Mouse (Mus musculus): ENCODE data around the gene Gpr107. TPM values are rescaled to one million over a fixed set of nuclear protein-coding genes. Genes with fewer than 3 reads are reported as not detected.

Gpr107 gene
- polyA plus RNA-seq, 1 experiment from 2014 or later: 33.7 TPM

DNA sequence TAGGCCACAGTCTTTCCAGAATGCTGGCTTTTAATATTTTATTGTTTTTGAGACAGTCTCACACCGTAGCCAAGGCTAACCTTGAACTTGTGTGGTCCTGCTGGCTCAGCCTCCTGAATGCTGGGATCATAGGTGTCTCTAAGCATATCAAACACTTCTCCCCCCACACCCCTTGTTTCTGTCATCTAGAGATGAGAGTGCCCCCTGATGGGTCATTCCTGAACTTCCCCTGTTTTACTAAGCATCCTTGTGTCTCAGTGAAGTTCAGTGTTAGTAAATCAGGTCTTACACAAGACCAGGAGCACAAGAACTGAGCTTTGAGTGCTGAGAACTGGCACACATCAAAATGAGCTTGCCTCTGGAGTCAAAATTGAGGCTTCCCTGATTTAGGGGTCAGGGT lies 31.7 kb downstream of the Gpr107 start:
- 88% methylated on average over 1 of the region's 1 CpGs for WGBS
- Histone ChIP-seq H3K27me3 (replicated peaks) (no peaks in the 10 kb centered on the region), H3K4me3 (replicated peaks) (no peak overlapping the region), H3K9ac (replicated peaks) (no peak overlapping the region), H3K9me3 (replicated peaks) (no peaks in the 10 kb centered on the region), H3K4me1 (no peaks in the 10 kb centered on the region), H3K27ac (replicated peaks) (no peak overlapping the region), H3K4me2 (no peak overlapping the region), H3K36me3 (peaks cover 83% of the 10 kb centered on the region)
- ATAC-seq (ENCODE audit: low FRiP score): no peak

DNA sequence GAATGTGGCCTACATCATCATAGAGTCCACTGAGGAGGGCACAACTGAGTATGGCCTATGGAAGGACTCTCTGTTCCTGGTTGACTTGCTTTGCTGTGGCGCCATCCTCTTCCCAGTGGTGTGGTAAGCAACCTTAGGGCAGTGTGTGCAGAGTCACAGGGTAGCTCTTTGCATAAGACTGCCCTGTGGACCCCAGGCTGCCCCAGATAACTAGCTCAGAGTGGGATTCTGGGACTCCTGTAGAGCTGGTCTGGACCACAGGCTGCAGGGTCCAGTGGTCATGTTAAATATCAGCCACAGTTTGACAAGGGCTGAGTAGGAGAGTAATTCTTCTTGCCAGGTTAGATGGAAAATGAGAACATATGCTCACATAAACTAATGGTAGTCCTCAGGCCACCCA lies 36.6 kb downstream of the Gpr107 start:
- Histone ChIP-seq H3K4me2 (no peak overlapping the region), H3K4me3 (replicated peaks) (no peak overlapping the region), H3K9ac (replicated peaks) (no peak overlapping the region), H3K9me3 (replicated peaks) (no peaks in the 10 kb centered on the region), H3K27ac (replicated peaks) (no peak overlapping the region), H3K36me3 (peaks cover 74% of the 10 kb centered on the region), H3K4me1 (no peaks in the 10 kb centered on the region), H3K27me3 (replicated peaks) (no peaks in the 10 kb centered on the region)
- 100% methylated on average over 1 of the region's 1 CpGs for WGBS
- ATAC-seq (ENCODE audit: low FRiP score): no peak

- Histone ChIP-seq H3K36me3 (peaks cover 65% of the 10 kb centered on the region), H3K4me1 (no peaks in the 10 kb centered on the region), H3K4me3 (replicated peaks) (no peak overlapping the region), H3K9ac (replicated peaks) (no peak overlapping the region), H3K4me2 (no peak overlapping the region), H3K27me3 (replicated peaks) (no peaks in the 10 kb centered on the region), H3K27ac (replicated peaks) (no peak overlapping the region), H3K9me3 (replicated peaks) (no peaks in the 10 kb centered on the region)
- WGBS: 92% methylated on average over 3 of the region's 3 CpGs
- ATAC-seq (ENCODE audit: low FRiP score): no peak
Measured at GRCm38 (mm10) chr2:31189654-31190053, 37.5 kb downstream of the Gpr107 start.

- no peak for ATAC-seq (ENCODE audit: low FRiP score)
- Histone ChIP-seq H3K27me3 (replicated peaks) (no peaks in the 10 kb centered on the region), H3K27ac (replicated peaks) (no peak overlapping the region), H3K4me1 (no peaks in the 10 kb centered on the region), H3K9ac (replicated peaks) (no peak overlapping the region), H3K4me2 (no peak overlapping the region), H3K36me3 (peaks cover 60% of the 10 kb centered on the region), H3K9me3 (replicated peaks) (no peaks in the 10 kb centered on the region), H3K4me3 (replicated peaks) (no peak overlapping the region)
- 78% methylated on average over 8 of the region's 8 CpGs for WGBS
Measured at GRCm38 (mm10) chr2:31191765-31192164, 39.6 kb downstream of the Gpr107 start.

DNA sequence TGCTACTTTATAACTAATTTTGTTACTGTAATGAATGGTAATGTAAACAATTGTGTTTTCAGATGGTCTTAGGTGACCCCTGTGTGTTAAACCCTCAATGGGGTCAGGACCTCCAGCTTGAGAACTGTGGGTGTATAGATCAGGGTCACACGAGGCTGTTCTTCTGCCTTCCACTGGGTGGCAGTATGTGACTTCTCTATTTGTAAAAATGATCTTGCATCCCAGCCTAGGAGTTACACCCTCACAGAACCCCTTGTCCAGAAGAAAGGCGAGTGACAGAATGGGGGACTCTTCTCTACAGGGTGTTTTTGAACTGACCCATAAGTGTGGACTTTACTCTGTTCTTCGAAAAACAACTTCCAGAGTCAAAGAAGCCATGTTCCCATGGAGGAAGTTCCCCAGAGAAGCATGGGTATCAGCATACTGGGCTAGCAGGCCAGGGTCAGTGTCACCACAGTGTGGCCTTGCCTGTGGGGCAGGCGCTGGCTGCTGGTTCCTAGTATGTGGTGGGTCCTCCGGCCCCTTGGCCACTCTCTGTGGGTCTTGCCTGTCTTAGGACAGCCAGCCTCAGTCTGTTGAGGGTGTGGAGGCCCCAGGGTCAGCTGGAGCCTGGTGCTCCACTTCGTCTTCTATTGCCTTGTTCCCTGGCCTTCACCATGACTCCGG lies 42.4 kb downstream of the Gpr107 start:
- Histone ChIP-seq H3K27me3 (replicated peaks) (no peaks in the 10 kb centered on the region), H3K27ac (replicated peaks) (no peak overlapping the region), H3K4me2 (no peak overlapping the region), H3K4me3 (replicated peaks) (no peak overlapping the region), H3K36me3 (peaks cover 44% of the 10 kb centered on the region), H3K4me1 (no peaks in the 10 kb centered on the region), H3K9ac (replicated peaks) (no peak overlapping the region), H3K9me3 (replicated peaks) (no peaks in the 10 kb centered on the region)
- no peak for ATAC-seq (ENCODE audit: low FRiP score)
- 73% methylated on average over 7 of the region's 7 CpGs for WGBS

DNA sequence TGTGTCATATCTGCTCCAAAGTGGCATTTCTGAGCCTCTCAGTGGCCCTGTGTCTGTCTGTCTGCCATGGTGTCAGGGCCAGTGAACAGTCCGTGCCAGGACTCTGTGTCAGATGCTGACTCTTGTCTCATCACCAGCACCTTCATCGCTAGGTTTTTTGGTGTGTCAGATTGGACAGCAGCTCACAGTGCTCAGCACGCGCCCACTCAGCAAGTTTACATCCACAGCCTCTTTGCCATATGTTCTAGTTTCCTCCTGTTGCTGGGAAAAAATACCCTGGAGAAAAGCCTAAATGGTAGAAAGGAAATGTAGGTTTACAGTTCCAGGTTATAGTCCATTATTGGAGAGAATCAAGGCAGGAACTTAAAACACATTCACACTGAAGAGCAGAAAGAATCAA lies 46.5 kb downstream of the Gpr107 start:
- H3K9me3 ChIP-seq (replicated peaks): no peaks in the 10 kb centered on the region
- no peaks in the 10 kb centered on the region for H3K27me3 ChIP-seq (replicated peaks)
- no peak overlapping the region for H3K9ac ChIP-seq (replicated peaks)
- 0 out of 2 replicates have a peak, but pooled peaks cover 4% of the 10 kb centered on the region for H3K4me1 ChIP-seq
- no peak overlapping the region for H3K4me2 ChIP-seq
- H3K27ac ChIP-seq (replicated peaks): no peak overlapping the region
- H3K36me3 ChIP-seq: peaks cover 29% of the 10 kb centered on the region
- ATAC-seq (ENCODE audit: low FRiP score): no peak
- WGBS: 92% methylated on average over 4 of the region's 4 CpGs
- H3K4me3 ChIP-seq (replicated peaks): no peak overlapping the region

DNA sequence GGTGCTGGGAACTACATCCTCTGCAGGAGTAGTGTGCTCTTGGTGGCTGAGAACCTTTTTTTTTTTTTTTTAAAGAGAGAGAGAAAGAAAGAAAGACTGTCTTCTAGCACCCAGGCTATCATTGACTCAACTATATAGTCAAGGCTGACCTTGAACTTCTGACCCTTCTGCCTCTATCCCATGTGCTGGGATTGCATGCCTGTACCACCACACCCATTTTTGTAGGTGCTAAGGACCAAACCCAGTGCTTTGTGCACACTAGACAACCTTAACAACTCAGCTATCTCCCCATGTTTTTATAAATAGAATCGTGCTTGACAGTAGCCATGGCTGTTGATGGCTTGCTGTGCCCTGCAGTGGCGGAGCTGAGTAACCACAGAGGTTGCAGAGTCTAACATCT lies 47.9 kb downstream of the Gpr107 start:
- Histone ChIP-seq H3K36me3 (peaks cover 24% of the 10 kb centered on the region), H3K4me3 (replicated peaks) (no peak overlapping the region), H3K4me2 (no peak overlapping the region), H3K27ac (replicated peaks) (no peak overlapping the region), H3K27me3 (replicated peaks) (no peaks in the 10 kb centered on the region), H3K4me1 (0 out of 2 replicates have a peak, but pooled peaks cover 4% of the 10 kb centered on the region), H3K9ac (replicated peaks) (no peak overlapping the region), H3K9me3 (replicated peaks) (no peaks in the 10 kb centered on the region)
- 93% methylated on average over 2 of the region's 2 CpGs for WGBS
- no peak for ATAC-seq (ENCODE audit: low FRiP score)

- Histone ChIP-seq H3K9ac (replicated peaks) (no peak overlapping the region), H3K9me3 (replicated peaks) (no peaks in the 10 kb centered on the region), H3K27ac (replicated peaks) (no peak overlapping the region), H3K36me3 (peaks cover 11% of the 10 kb centered on the region), H3K4me1 (peaks cover 20% of the 10 kb centered on the region), H3K4me2 (no peak overlapping the region), H3K4me3 (replicated peaks) (no peak overlapping the region), H3K27me3 (replicated peaks) (no peaks in the 10 kb centered on the region)
- no peak for ATAC-seq (ENCODE audit: low FRiP score)
- WGBS: 83% methylated on average over 7 of the region's 7 CpGs
Measured at GRCm38 (mm10) chr2:31201851-31202250, 49.7 kb downstream of the Gpr107 start.

DNA sequence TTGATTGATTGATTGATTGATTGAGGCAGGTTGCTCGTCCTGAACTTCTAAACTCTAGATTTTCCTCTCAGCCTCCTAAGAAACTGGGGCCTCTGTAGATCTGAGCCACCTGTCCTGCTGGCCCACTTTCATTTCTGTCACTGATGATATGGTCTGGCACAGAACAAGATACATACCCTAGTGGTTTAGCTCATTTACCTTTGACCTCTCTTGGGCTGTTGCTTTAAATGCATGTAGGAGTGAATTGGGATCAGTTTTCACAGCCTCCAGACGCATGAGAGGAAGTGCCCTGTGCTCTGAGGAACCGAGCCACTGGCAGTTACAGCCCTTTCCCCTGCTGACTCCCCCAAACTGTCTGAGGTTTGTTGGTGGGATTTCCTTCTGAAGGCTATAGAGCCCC lies 50.2 kb downstream of the Gpr107 start:
- H3K4me1 ChIP-seq: peaks cover 24% of the 10 kb centered on the region
- no peak overlapping the region for H3K9ac ChIP-seq (replicated peaks)
- no peaks in the 10 kb centered on the region for H3K9me3 ChIP-seq (replicated peaks)
- no peaks in the 10 kb centered on the region for H3K27me3 ChIP-seq (replicated peaks)
- H3K27ac ChIP-seq (replicated peaks): no peak overlapping the region
- WGBS: 35% methylated on average over 3 of the region's 3 CpGs
- H3K4me3 ChIP-seq (replicated peaks): no peak overlapping the region
- H3K4me2 ChIP-seq: no peak overlapping the region
- H3K36me3 ChIP-seq: peaks cover 10% of the 10 kb centered on the region
- no peak for ATAC-seq (ENCODE audit: low FRiP score)

DNA sequence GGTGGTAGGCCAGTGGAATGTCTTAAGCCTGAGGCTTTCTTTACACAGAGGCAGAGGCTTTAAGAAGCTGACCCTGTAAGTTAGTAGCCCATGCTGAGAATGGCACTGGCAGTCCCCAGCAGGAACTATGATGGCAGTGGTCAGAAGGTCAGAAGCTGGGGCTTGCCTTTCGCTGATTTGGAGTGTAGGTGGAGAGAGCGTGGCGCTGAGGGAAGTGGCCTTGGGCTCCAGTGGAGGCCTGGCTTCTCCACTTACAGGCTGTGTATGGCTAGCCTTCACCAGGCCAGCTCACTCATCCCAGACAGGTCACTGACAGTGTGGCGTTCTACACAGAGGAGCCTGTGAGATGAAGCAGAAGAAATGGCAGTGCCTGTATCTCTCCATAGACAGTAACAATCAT lies 50.8 kb downstream of the Gpr107 start:
- no peak overlapping the region for H3K4me2 ChIP-seq
- H3K36me3 ChIP-seq: peaks cover 13% of the 10 kb centered on the region
- H3K27ac ChIP-seq (replicated peaks): no peak overlapping the region
- no peaks in the 10 kb centered on the region for H3K27me3 ChIP-seq (replicated peaks)
- no peak overlapping the region for H3K9ac ChIP-seq (replicated peaks)
- no peaks in the 10 kb centered on the region for H3K9me3 ChIP-seq (replicated peaks)
- H3K4me3 ChIP-seq (replicated peaks): no peak overlapping the region
- no peak for ATAC-seq (ENCODE audit: low FRiP score)
- 83% methylated on average over 4 of the region's 4 CpGs for WGBS
- peaks cover 24% of the 10 kb centered on the region for H3K4me1 ChIP-seq

DNA sequence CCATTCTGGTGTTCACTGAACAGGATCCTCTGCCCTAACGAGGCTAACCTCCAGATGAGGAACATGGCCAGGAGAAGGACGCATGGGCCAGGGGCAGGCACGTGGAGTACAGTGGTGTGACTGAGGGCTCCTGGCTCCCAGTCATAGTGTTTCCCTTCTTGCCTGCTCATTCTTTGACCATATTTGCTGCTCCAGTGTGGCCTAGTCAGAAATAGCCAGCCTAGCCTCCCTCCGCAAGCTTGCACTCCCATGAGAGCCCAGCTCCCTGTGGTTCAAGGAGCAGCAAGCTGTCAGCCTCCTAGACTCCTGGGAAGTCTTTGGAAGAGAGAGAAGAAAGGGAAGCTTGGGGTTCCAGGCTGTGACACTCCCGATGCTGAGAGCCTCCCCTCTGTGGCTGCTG lies 52.6 kb downstream of the Gpr107 start:
- 84% methylated on average over 5 of the region's 5 CpGs for WGBS
- Histone ChIP-seq H3K4me2 (no peak overlapping the region), H3K4me1 (peaks cover 24% of the 10 kb centered on the region), H3K36me3 (peaks cover 28% of the 10 kb centered on the region), H3K27me3 (replicated peaks) (no peaks in the 10 kb centered on the region), H3K9me3 (replicated peaks) (no peaks in the 10 kb centered on the region), H3K9ac (replicated peaks) (no peak overlapping the region), H3K27ac (replicated peaks) (no peak overlapping the region), H3K4me3 (replicated peaks) (no peak overlapping the region)
- ATAC-seq (ENCODE audit: low FRiP score): no peak

- Histone ChIP-seq H3K4me1 (peaks cover 26% of the 10 kb centered on the region), H3K36me3 (peaks cover 33% of the 10 kb centered on the region), H3K4me3 (replicated peaks) (no peak overlapping the region), H3K27me3 (replicated peaks) (no peaks in the 10 kb centered on the region), H3K9me3 (replicated peaks) (no peaks in the 10 kb centered on the region), H3K4me2 (no peak overlapping the region), H3K9ac (replicated peaks) (no peak overlapping the region), H3K27ac (replicated peaks) (peak overlapping the region; percentile 34; the same call in 1 of the 2 replicates)
- ATAC-seq (ENCODE audit: low FRiP score): no peak
- WGBS: 76% methylated on average over 4 of the region's 4 CpGs
Measured at GRCm38 (mm10) chr2:31206211-31206610, 54.1 kb downstream of the Gpr107 start.
